Mouse (Mus musculus) thymus, postnatal 25 days (tissue): ENCODE data around the gene 4933417A18Rik.
"Not testable (repeated sequence)": the region's sequence is repeated elsewhere in the genome, so short reads cannot be mapped to it uniquely, and the experiment has no call there.

Experiments
- DNase-seq: peaks from one replicate; pipeline ENCODE4 v3.0.0; 2022

4933417A18Rik gene

DNA sequence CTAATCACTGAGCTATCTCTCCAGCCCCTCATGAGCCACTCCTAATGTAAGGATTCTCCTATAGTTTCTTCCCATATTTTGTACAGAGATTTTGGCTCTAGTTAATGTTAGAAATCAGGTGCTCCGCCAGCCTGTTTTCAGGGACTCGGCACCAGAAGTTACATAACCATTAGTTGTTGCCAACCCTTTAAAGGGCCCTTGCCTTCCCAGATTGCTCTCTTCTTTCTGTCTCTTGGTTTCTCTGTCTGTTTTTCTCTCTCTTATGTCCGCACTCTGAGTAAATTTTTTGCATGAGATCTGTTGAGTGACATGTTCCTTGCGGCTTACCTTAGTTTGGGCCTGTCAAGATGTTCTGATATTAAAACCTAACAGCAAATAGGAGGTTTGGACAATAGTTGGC is 51.9 kb downstream of the 4933417A18Rik start:
- no peak for DNase-seq

GRCm38 (mm10) chr13:34977410-34977809 is 53.2 kb downstream of the 4933417A18Rik start:
- no peak for DNase-seq

- not testable (repeated sequence) for DNase-seq
Measured at GRCm38 (mm10) chr13:34978635-34979034, 54.4 kb downstream of the 4933417A18Rik start.

- DNase-seq = not testable (repeated sequence)
Measured at GRCm38 (mm10) chr13:34983479-34983878, 59.3 kb downstream of the 4933417A18Rik start.

- DNase-seq = no peak
Measured at GRCm38 (mm10) chr13:34991581-34992273, 67.5 kb downstream of the 4933417A18Rik start.

DNA sequence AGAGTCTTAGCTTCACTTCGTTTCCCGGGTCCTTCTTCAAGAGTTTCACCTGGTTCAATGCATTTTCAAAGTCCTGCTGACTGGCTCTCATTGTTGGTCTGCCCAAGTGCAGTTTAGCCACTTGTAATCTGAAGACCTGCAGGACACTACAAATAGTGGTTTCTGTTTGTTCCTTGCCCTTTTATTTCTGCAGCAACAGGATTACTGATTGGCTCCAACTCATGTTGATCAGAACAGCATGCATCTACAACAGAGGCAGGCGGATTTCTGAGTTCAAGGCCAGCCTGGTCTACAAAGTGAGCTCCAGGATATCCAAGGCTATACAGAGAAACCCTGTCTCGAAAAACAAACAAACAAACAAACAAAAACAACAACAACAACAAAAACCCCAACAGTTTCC is 68.9 kb downstream of the 4933417A18Rik start:
- DNase-seq = no peak

GRCm38 (mm10) chr13:34993595-34993982 is 69.4 kb downstream of the 4933417A18Rik start:
- DNase-seq = no peak

- DNase-seq = peak; percentile 92
Measured at GRCm38 (mm10) chr13:34993983-34994811, 70.0 kb downstream of the 4933417A18Rik start.

- no peak for DNase-seq
Measured at GRCm38 (mm10) chr13:34995925-34996324, 71.7 kb downstream of the 4933417A18Rik start.
